Mouse (Mus musculus): ENCODE measurements at regions not wholly inside any gene's neighbourhood (a gene's known extent, or its start where the extent isn't known, plus 50 kb on each side); places are given as distances from the start of the nearest gene placed in this dataset.
"Not testable (repeated sequence)": the region's sequence is repeated elsewhere in the genome, so short reads cannot be mapped to it uniquely, and the experiment has no call there.

DNA sequence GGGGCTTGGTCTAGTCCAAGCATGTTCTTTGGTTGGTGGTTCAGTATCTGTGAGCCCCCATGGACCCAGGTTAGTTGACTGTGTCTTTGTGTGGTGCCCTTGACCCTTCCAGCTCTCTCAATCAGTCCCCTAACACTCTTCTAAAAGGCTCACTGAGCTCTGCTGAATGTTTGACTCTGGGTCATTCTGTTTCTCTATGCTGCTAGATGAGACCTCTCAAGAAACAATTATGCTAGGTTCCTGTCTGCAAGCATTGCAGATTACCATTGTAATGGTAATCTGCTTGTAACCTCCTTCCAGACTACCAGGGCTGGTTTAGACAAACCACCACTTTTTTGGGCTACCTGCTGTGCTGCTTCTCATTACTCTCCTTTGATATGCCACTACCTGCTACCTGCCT, 2863.9 kb downstream of the Gm37988 start:
- no peak overlapping the region for H3K4me3 ChIP-seq (replicated peaks)
- TF ChIP-seq FLI1 (IDR thresholded peaks at IDR 0.05; ENCODE audit: low read length): no peak
- TF ChIP-seq GATA1 (IDR thresholded peaks at IDR 0.05; ENCODE audit: borderline replicate concordance, low read length): no peak
- no peaks in the 10 kb centered on the region for H3K9me3 ChIP-seq
- no peaks in the 10 kb centered on the region for H3K27me3 ChIP-seq (replicated peaks)
- H3K36me3 ChIP-seq (replicated peaks; ENCODE audit: low read length): no peaks in the 10 kb centered on the region
- no peaks in the 10 kb centered on the region for H3K4me1 ChIP-seq

DNA sequence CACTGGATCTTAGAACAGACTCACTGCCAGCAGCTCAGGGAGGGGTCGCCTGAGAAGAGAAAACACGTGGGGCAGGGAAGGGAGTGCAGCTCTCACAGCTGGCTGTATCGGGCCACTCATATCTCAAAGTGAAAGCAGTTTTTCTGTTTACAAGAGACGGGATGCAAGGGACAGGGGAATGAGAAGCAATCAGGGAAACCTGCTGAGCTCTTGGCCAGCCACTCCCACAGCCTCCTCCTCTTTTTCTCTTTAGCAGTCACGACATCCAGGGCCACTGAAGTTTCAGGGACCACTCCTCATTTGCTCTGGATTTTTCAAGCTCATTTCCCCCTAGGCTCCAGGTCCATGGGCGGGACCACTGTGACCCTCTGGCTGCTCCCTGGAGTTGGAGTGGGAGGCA, 2901.5 kb downstream of the Gm37988 start:
- H3K4me3 ChIP-seq (replicated peaks); H3K36me3 ChIP-seq (replicated peaks; ENCODE audit: low read length); H3K4me1 ChIP-seq; H3K27me3 ChIP-seq (replicated peaks); H3K9me3 ChIP-seq: not testable (repeated sequence)

DNA sequence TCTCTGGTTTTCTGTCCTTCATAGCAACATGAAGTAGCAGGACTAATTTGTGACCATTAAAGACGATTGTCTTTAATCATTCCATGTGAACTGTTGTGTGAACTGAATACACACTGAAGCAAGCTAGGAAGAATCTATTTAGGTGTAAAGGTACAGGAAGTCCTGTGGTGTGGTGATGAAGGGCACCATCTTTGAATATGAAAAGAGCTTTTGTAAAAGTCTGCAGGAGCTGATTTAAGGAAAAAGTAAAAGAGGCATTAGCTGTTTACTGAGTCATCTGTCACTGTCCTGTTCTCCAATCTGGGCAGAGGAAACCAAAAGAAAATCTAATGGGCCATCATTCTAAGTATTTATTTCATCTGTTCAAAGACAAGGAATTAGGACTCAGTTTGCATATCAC, 2925.0 kb downstream of the Gm37988 start:
- Histone ChIP-seq H3K4me1 (no peaks in the 10 kb centered on the region), H3K27me3 (replicated peaks) (no peaks in the 10 kb centered on the region), H3K36me3 (replicated peaks; ENCODE audit: low read length) (no peaks in the 10 kb centered on the region), H3K9me3 (0 out of 2 replicates have a peak, but pooled peaks cover 4% of the 10 kb centered on the region), H3K4me3 (replicated peaks) (no peak overlapping the region)
- no peak for TF ChIP-seq FLI1 (IDR thresholded peaks at IDR 0.05; ENCODE audit: low read length)
- no peak for TF ChIP-seq GATA1 (IDR thresholded peaks at IDR 0.05; ENCODE audit: borderline replicate concordance, low read length)

DNA sequence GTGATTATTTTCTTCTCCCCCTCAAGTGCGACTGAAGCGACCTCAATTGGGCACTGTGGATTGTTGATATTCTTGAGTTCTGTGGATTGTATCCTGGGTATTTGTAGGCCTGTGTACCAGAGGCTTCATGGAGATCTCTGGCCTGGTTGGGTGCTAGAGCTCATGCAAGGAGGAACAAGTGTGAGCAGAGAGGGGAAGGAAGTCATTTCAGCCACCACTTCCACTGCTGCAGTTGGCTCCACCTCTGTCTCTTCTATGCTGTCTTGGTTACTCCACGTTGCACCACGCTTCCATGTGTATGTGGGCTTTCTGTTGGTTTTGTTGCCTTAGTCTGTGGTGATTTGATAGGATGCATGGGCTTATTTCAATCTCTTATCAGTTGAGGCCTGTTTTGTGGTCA, 2929.6 kb downstream of the Gm37988 start:
- TF ChIP-seq FLI1 (IDR thresholded peaks at IDR 0.05; ENCODE audit: low read length): no peak
- H3K4me1 ChIP-seq: no peaks in the 10 kb centered on the region
- H3K9me3 ChIP-seq: peaks cover 12% of the 10 kb centered on the region; the same call in 1 of the 2 replicates
- no peaks in the 10 kb centered on the region for H3K36me3 ChIP-seq (replicated peaks; ENCODE audit: low read length)
- no peaks in the 10 kb centered on the region for H3K27me3 ChIP-seq (replicated peaks)
- peak overlapping the region; percentile 31 for H3K4me3 ChIP-seq (replicated peaks)

DNA sequence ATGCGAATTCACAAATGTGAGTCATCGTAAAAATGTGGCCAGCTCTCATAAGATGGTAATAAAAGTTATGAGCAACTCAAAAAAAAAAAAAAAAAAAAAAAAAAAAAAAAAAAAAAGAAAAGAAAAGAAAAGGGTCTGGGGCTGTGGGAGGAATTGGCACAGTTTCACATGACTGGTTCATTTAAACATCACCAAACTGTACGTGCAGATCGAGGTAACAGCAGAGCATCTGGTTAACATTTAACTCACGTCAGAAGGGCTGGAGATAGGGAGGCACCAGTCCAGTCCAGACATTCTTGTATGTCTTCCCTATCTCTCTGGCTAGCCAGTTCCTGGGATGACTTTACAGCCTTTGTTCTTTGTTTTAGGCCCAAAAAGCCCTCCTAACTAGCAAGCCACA, 2938.2 kb downstream of the Gm37988 start:
- no peaks in the 10 kb centered on the region for H3K27me3 ChIP-seq (replicated peaks)
- no peaks in the 10 kb centered on the region for H3K4me1 ChIP-seq
- TF ChIP-seq FLI1 (IDR thresholded peaks at IDR 0.05; ENCODE audit: low read length): no peak
- no peak for TF ChIP-seq GATA1 (IDR thresholded peaks at IDR 0.05; ENCODE audit: borderline replicate concordance, low read length)
- H3K4me3 ChIP-seq (replicated peaks): no peak overlapping the region
- no peaks in the 10 kb centered on the region for H3K36me3 ChIP-seq (replicated peaks; ENCODE audit: low read length)
- peaks cover 4% of the 10 kb centered on the region; the same call in 1 of the 2 replicates for H3K9me3 ChIP-seq

DNA sequence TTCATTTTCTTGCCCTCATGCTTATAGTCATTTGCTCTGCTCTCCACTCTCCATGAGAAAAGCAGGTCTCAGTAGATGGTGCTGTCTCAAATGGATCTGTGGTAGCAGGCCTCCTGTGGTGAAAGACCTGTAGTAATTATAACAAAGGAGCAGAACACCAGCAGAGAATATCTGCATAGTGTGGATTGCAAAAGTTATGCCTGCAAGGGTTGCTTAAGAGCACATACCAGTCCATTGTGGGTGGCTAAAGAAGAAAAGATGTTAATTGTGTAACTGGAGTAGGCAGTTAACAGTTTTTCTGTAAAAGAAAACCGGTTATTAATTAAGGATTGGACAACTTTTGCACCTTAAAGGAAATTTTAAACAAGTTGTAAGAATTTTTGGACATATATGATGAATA, 2969.0 kb downstream of the Gm37988 start:
- H3K4me3 ChIP-seq (replicated peaks): no peak overlapping the region
- no peaks in the 10 kb centered on the region for H3K4me1 ChIP-seq
- TF ChIP-seq FLI1 (IDR thresholded peaks at IDR 0.05; ENCODE audit: low read length): no peak
- no peak for TF ChIP-seq GATA1 (IDR thresholded peaks at IDR 0.05; ENCODE audit: borderline replicate concordance, low read length)
- no peaks in the 10 kb centered on the region for H3K36me3 ChIP-seq (replicated peaks; ENCODE audit: low read length)
- no peaks in the 10 kb centered on the region for H3K9me3 ChIP-seq
- H3K27me3 ChIP-seq (replicated peaks): no peaks in the 10 kb centered on the region

DNA sequence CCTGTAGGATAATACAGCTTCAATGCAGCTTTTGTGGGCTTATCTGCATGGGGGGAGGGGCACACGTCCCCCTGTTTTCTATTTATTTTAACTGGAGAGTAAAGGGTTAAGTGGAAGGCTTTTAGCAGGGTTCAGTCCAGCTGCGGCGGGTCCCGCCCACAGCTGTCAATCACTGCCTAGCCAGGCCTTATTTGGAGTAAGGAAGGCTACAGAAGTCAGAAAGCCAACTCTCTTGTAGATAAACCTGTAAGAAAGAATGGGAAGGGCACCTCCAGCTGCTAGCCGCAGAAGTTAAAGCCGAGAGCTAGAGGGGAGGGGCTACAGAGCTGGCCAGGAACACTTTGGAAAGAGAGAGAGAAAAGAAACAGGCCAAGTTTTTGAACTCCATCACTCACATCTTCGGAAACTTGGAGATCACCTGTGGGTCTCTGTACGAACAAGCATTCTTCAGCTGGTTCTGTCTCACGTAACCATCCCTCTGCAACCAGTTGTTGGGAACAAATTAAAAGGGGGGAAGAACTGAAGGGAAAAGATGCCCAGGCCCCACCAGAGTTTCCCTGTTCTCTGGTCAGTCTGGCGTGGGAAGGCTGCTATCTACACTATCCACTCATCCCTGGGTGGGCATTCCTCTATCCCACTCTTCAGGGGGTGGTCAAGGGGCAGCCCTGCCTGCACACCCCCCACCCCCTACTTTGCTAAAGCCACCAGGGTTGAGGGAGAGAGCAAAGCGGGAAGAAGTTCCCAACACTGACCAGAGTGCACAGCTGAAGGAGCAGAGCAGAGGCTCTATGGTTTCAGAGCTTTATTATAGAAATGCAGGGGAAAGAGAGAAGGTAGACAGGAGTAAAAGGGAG, 2969.7 kb downstream of the Gm37988 start:
- Histone ChIP-seq H3K4me3 (replicated peaks) (no peak overlapping the region), H3K27me3 (replicated peaks) (no peaks in the 10 kb centered on the region), H3K36me3 (replicated peaks; ENCODE audit: low read length) (no peaks in the 10 kb centered on the region), H3K9me3 (no peaks in the 10 kb centered on the region), H3K4me1 (no peaks in the 10 kb centered on the region)
- TF ChIP-seq GATA1 (IDR thresholded peaks at IDR 0.05; ENCODE audit: borderline replicate concordance, low read length) (no peak), FLI1 (IDR thresholded peaks at IDR 0.05; ENCODE audit: low read length) (no peak)

DNA sequence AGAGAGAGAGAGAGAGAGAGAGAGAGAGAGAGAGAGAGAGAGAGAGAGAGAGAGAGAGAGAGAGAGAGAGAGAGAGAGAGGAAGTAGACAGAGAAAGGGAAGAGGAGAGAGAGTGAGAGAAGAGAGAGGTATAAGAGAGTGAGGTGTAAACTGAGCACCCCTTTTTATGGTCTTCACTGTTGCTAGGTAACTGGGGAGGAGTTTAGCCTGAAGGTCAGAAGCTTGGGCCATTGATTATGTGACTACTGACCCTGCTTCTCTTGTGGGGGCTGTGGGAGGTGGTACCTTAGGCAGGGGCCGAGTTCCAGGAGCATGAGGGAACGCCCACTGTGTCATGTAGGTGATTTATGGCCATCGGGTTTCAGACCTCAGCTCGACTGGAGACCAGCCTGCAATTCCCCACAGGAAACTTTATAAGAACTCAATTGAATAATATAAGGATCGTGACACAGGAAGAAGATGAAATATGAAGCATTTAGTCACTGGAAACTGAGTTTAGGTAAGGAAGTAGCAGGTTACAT, 2970.4 kb downstream of the Gm37988 start:
- not testable (repeated sequence) for H3K9me3 ChIP-seq; H3K4me3 ChIP-seq (replicated peaks); H3K36me3 ChIP-seq (replicated peaks; ENCODE audit: low read length); H3K27me3 ChIP-seq (replicated peaks); H3K4me1 ChIP-seq

DNA sequence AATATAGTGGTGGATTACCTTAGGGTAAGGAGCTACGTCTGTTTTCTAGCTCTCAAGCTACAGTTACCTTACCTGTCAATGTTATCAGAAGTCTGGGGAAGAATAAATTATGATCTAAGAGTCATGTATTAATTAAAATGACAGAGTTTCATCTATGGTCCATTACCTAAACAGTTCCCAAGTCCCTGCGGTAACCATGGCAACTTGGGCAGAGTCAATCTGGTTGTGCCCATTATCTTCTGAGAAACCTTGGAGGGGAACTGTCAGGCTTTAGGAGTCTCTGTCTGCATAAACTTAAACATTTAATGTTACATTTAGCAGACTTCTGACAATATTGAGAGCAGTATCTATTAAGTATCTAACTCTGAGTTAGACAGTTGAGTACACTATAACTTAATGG, 2971.0 kb downstream of the Gm37988 start:
- TF ChIP-seq FLI1 (IDR thresholded peaks at IDR 0.05; ENCODE audit: low read length): no peak
- no peak for TF ChIP-seq GATA1 (IDR thresholded peaks at IDR 0.05; ENCODE audit: borderline replicate concordance, low read length)
- Histone ChIP-seq H3K9me3 (0 out of 2 replicates have a peak, but pooled peaks cover 3% of the 10 kb centered on the region), H3K36me3 (replicated peaks; ENCODE audit: low read length) (no peaks in the 10 kb centered on the region), H3K27me3 (replicated peaks) (no peaks in the 10 kb centered on the region), H3K4me3 (replicated peaks) (no peak overlapping the region), H3K4me1 (no peaks in the 10 kb centered on the region)

DNA sequence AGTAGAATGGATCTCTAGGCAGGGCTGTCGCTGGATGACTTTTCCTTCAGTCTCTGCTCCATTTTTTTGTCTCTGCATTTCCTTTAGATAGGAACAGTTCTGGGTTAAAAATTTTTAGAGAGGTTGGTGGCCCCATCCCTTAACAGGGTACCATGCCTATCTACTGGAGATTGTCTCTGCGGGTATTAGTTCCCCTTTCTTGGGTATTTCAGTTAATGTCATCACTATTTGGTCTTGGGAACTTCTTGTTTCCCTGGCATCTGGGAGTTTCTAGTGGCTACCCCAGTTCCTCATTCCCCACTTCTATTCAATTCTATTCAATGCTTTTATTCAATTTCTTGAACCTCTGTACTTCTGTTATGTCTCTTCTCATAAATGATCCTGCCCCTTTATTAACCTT, 3016.3 kb downstream of the Gm37988 start:
- H3K36me3 ChIP-seq (replicated peaks; ENCODE audit: low read length): no peaks in the 10 kb centered on the region
- H3K4me1 ChIP-seq: no peaks in the 10 kb centered on the region
- TF ChIP-seq GATA1 (IDR thresholded peaks at IDR 0.05; ENCODE audit: borderline replicate concordance, low read length): no peak
- no peak for TF ChIP-seq FLI1 (IDR thresholded peaks at IDR 0.05; ENCODE audit: low read length)
- H3K27me3 ChIP-seq (replicated peaks): no peaks in the 10 kb centered on the region
- no peaks in the 10 kb centered on the region for H3K9me3 ChIP-seq
- no peak overlapping the region for H3K4me3 ChIP-seq (replicated peaks)
